Mouse (Mus musculus): ENCODE measurements around the gene Il17ra.

Il17ra gene

DNA sequence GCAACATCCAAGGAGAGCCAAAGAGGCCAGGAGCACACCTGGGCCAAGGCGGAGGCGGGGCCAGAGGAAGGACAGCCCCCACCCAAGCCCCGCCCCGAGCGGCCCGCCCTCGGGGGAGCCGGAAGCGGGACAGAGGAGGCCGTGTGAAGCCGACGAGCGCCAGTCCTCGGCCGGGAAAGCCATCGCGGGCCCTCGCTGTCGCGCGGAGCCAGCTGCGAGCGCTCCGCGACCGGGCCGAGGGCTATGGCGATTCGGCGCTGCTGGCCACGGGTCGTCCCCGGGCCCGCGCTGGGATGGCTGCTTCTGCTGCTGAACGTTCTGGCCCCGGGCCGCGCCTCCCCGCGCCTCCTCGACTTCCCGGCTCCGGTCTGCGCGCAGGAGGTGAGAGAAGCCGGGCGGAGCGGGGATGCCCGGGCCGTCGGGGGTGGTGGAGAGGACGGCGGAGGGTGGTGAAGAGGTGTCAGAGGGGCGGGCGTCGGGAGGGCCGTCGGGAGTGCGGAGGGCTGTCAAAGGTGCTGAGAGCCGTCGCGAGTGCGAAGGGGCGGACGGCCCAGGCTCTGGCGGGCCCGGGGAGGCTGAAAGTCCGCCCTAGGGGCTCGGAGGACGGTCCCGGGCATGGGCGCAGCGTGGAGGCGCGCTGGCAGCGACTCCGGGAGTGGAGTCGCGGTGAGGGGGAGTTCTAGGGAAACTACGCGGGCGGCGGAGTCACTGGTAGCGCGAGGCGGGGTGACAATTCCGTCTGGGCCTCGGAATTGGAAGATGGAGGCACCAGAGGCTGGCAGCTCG lies at the start of gene Il17ra:
Il17ra (plus strand) TSS at position 162 of the 786 bp plus-strand sequence.
- DNase-seq (ENCODE audit: low read depth, low spot score) = peak; percentile 83

DNA sequence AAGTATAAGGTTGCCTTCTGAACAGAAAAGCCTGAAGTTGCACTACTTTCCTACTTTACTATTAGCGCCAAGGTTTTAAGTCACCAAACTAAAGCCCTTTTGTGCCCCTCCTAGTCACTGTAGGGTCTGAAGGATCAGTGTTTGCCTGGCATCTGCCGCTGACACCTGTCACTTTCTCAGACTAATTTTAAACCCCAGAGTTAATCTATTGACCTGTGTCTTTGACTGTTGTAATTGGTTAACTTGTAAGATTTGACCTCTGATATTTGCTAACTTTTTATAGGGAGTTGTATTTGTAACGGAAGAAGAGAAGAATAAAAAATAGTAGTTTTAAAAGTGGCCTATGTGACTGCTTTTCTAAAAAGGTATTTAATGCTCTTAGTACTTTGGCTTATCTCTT lies 24.9 kb upstream of the Il17ra start:
- DNase-seq (ENCODE audit: low read depth, low spot score) = no peak

DNA sequence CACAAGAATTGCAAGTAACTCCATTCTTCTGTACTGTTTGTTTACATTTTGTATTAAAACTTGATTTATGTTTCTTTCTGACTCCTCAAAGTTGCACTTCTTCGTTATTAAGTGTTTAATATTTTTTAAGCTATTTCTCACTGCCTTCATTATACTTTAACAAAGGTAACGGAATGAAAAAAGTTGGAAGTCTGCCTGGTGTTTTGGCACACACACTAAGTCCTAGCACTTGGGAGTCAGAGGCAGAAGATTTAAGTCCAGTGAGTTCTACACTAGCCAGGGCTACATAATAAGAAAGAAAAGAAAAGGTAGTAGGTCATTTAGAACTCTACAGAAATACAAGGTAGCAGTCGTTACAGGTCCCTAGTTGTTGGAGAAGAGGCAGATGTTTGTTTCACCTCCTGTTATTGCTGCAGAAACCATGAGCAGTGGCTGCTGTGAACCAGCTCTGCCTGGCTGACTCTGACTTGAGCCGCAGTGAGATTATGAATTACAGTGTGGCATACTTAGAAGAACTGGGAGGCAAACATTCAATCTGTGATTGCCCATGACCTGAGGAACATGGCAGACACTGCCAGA lies 20.8 kb upstream of the Il17ra start:
- no peak for DNase-seq (ENCODE audit: low read depth, low spot score)

DNA sequence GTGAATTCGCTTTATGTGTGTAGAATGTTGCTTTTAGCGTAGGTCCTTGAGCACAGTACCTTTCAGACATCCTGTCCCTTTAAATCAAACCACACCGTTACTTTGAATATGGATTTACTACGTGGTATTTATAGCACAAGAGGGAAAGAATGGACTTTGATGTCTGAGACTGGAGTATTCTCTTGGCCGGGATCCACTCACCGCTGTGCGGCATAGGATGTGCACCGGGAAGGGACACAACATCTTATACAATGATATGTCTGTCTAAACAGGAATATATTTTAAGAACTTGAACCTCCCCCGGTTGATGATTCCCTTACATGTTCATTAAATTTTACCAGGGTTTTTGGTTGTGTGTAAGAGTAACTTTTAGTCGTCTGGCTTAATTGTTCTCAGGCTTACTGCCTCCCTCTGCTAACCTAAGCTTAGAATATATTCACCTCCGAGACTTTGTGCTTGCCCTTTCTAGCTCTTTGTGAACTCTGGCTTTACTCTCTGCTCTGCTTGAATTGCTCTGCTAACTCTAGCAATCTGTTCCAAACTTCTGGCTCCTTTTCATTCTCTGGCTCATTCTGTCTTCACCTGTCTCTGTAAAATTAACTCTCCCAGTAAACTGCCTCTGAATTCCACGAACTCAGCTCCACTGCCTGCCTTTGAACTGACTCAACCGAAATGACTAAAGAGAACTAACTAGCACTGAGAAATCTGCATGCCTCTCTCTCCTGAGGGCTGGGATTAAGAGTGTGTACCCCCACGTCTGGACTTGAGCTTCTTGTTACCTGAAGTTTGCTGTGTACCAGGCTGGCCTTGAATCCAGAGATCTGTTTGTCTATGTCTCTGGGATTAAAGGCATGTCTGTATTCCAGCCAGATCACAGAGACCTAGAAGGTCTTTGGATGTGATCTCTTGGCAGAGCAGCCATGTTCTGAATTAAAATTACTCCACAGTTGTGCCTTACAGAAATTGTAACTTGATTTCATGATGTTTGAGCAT lies 19.4 kb upstream of the Il17ra start:
- DNase-seq (ENCODE audit: low read depth, low spot score) = no peak

DNA sequence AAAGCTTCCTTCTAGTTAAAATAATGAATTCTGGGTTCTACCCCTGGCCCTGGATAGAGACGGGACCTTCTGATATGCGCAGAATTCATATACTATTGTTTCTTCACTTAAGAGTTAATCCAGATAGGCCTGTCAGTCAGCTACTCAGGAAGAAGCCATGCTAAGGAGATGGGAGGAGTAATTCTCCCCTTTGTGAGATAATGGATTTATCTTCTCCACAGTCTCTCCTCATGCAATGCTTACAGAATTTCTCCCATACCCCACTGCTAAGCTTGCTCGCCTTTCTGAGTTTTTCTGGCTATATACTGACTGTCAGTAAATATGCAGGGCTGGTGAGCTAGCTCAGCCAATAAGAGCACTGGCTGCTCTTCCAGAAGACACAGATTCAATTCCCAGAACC lies 12.8 kb upstream of the Il17ra start:
- DNase-seq (ENCODE audit: low read depth, low spot score) = no peak

DNA sequence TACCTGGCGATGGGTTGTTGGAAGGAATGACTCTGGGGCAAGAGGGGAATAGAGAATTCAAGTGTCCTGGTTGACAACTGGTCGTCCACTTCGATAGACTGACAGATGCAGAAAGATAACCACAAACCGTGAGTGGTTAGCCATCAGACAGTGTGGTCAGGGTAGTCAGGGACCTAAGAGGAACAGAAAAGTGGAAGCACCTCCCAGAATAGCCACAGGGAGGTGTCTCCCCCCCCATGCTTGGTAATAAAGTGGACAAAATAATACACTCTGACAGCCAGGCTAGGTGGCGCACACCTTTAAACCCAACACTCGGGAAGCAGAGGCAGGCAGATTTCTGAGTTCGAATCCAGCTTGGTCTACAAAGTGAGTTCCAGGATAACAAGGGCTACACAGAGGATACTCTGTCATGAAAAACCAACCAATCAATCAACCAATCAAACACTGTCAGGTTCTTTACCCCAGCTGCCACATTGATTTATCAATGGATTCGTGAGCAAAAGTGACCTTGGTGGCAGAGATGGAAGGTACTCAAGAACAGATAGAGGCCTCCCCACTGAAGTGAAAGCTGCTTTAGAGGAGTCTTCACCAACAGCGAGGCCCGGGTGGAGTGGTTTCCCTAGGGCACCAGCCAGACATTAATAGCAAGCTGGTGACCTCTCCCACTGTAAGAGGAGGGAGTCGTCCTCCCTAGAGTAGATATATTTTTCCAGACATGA lies 10.5 kb upstream of the Il17ra start:
- no peak for DNase-seq (ENCODE audit: low read depth, low spot score)

DNA sequence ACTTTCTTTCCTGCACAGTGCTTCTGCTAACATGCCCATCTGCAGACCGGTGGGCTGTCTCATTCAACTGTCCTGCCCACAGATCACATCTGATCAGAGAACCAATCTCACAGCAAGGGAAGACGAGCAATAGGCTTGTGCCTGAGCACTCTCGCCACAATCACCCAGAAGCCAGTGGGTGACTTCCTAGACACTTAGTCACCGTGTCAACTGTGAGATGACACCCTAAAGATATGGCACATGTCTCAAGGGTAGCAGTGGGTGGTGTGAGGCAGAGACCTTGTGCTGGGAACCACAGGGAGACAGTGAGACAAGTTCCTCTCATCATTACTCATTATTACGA lies 10.0 kb upstream of the Il17ra start:
- DNase-seq (ENCODE audit: low read depth, low spot score) = no peak

DNA sequence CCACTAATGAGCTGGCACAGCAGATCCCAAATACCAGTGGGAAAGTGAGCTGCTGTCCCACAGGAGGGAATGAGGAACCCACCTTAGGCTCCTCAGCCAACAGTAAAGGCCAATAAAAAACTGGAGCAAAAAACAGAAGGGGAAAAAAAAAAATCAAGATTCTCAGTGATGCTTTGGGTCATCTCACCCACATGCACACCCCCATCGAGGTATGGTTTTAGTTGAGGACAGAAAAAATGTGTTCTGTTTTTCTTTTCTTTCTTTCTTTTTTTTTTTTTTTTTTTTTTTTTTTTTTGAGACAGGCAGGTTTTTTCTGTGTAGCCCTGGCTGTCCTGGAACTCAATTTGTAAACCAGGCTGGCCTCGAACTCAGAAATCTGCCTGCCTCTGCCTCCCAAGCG lies 9.5 kb upstream of the Il17ra start:
- DNase-seq (ENCODE audit: low read depth, low spot score) = no peak

DNA sequence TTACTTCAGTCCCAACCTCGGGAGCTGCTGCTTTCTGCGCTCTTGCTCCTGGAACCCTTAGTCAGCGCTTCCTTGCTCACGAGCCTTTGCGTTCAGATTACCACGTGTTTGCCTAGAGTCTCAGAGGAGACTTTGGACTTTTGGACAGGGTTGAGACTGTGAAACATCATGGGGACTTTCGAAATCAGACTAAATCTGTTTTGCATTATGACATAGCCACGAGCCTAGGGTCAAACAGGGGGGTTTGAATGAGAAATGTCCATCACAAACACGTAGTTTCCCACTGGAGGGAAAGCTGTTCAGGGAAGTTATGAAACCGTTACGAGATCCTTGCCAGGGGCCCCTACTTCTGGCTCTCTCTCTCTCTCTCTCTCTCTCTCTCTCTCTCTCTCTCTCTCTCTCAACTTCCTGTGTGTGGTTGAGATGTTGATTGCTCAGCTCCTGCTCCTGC lies 8.4 kb upstream of the Il17ra start:
- no peak for DNase-seq (ENCODE audit: low read depth, low spot score)

DNA sequence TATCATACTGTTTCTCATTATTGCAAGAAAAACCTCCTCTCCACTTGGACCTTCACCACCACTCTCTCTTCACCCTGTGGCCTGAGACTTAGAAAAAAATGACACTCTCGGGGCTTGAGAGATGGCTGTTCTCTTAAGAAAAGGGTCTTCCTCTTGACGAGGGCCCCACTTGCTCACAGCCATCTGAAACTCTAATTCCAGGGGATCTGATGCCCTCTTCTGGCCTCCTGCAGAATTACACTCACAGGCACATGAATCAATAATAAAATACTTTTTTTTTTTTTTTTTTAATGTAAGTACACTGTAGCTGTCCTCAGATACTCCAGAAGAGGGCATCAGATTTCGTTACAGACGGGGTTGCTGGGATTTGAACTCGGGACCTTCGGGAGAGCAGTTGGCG lies 6.0 kb upstream of the Il17ra start:
- peak; percentile 74 for DNase-seq (ENCODE audit: low read depth, low spot score)

DNA sequence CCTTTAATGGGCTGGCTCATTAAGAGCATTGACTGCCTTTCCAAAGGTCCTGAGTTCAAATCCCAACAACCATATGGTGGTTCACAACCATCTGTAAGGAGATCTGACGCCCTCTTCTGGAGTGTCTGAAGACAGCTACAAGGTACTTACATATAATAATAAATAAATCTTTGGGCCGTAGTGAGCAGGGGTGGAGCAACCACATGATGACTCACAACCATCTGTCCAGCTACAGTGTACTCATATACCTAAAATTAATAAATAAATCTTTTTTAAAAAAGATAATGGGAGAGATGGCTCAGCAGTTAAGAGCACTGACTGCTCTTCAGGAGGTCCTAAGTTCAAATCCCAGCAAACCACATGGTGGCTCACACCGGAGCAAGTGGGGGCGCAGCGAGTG lies 5.3 kb upstream of the Il17ra start:
- no peak for DNase-seq (ENCODE audit: low read depth, low spot score)

DNA sequence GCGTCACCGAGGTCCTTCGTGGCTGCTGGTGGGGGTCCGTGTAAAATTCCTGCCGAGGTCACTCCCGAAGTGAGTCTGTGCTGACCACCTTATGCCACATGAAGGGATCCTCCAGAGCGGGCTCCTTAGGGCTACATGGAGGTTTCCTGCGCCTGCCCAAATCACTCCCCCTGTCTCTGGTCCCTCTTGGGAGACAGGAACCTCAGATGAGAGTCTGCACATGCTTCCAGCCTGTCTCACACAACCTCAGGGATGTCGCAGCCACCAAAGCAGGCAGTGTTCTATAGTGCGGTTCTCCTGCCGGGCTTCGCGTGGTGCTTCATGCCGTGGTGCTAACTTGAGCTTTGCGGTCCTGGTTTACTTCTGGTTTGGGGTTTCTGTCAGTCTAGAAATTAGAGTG lies 1.8 kb upstream of the Il17ra start:
- no peak for DNase-seq (ENCODE audit: low read depth, low spot score)

DNA sequence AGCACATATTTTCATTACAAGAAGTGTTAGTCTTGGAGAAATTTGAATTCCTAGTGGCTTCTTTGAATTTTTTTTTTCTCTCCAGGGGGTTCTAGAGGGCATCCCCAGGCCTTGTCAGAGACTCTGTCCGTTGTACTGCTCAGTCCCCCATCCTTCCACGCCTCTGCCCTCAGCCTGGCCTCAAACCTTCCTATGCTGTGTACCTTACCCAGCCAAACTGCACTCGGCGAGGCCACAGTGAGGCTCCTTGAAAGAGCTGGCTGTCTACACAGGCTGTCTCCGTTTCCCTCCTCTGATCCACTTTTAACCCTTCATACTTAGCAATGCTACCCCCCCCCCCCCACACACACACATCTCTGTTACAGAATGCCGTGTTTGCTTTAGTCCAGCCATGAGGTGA lies 796 bp upstream of the Il17ra start:
- no peak for DNase-seq (ENCODE audit: low read depth, low spot score)

DNA sequence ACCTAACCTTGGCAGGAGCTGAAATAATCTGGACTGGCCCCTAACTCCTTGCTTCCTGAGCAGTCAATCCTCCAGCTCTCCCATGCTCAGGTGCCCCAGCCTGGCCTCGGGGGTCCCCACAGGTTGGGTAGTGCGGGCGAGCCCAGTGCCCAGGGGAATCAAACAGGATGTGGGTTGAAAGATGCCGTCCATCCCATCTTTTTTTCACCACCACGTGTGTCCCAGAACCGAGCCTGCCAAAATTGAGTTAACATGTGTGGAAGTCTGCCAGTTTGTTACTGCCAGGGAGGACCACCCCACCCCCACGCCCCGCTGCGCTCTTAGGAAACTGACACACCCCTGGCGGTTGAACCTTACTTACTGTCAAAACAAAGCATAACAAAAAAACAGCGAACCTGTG lies 837 bp downstream of the Il17ra start:
- peak; percentile 48 for DNase-seq (ENCODE audit: low read depth, low spot score)

DNA sequence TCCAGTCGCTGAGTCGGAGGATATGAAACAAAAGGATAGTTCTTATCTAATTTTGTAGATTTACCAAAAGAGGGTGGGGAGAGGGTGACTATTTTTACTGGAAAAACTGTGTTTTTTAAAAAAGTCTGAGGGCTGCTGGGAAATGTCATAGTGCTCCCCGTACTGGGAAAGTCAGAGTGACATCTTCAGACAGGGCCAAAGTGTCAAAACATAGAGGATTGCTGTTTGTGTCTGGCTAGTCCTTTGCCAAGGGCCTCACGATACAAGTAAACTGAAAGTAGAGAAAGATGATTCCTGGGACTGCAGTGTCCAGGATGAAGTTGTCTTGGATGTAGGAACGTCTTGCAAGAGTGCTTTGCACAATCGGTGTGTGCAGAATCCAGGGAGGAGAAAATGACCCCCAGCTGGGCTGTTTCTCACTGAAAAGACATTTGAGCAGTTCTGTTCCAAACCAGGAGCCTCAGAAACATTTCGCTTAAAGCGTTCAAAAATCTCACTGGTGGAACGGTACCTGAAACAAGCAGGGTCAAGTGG lies 1.4 kb downstream of the Il17ra start:
- DNase-seq (ENCODE audit: low read depth, low spot score) = no peak

DNA sequence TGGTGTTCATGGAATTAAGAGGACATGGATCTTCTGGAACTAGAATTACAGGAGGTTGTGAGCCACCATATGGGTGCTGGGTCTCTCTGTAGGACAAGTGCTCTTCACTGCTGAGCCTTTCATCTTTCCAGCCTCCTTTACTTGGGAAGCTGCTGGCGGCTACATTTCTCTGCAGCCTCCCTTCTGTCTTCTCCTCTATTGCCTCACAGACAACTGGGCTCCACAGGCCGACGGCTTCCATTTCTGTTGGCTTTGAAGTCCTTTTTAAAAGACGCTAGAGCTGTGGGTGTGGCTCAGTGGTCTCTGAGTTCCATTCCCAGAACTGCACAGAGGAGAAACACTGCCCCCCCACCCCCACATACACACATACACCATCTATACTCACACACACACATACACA lies 2.3 kb downstream of the Il17ra start:
- DNase-seq (ENCODE audit: low read depth, low spot score) = no peak

DNA sequence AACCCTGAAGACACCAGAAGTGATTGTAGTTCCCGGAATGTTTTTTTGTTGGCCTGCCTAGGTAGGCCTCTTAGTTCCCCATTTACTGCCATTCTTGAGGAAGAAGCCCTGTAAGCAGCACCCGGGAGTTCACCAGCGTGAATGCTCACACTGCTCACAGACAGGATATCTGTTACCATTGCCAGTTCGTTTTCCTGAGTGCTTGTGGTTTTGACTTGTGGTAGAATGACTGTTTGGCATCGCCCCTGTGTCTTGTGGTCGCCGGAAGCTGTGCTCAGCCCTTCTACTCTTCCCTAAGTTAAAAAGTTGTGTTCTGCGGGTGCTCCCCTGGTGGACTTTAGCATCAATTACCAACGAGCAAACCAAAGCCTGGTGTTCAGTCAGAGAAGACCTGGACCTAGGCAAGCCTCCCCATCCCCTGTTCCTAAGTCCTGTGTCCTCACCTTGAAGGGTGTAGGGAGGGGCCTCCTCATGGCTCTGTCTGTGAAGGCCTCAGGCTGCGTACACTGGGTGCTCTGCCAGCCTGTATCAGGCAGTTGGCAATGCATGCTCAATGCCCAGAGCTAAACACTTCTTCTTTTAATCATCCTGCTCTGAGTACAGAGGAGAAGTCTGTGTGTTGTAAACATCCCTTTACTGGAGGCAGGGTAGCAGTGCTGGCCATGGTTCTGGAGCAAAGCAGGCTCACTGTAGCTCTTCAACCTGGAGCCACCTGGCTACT lies 3.7 kb downstream of the Il17ra start:
- no peak for DNase-seq (ENCODE audit: low read depth, low spot score)

DNA sequence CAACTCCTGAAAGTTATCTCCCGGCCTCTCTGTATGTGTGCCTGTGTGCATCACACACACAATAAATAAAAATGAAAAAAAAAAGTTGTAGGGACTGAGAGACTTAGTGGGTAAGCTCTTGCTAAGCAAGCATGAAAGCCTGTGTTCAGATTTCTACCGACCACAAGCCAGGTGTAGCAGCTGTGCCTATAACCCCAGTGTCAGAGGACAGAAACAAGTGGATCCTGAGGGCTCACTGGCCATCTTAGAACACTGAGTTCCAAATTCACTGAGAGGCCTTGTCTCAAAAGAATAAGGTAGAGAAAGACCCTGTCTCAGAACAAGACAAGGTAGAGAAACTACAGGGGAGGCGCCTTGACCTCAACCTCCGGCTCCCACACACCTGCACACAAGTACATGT lies 5.2 kb downstream of the Il17ra start:
- DNase-seq (ENCODE audit: low read depth, low spot score) = no peak

DNA sequence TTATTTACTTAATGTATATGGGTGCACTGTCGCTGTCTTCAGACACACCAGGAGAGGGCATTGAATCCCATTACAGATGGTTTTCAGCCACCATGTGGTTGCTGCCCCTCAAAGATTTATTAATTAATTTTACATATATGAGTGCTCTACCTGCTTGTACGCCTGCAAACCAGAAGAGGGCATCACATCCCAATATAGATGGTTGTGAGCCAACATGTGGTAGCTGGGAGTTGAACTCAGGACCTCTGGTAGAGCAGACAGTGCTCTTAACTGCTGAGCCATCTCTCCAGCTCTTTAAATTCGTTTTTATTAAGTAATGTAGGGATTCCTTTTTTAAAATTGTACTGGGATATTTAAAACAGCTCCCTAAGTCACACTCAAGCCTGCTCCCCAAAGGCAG lies 6.2 kb downstream of the Il17ra start:
- DNase-seq (ENCODE audit: low read depth, low spot score) = no peak

DNA sequence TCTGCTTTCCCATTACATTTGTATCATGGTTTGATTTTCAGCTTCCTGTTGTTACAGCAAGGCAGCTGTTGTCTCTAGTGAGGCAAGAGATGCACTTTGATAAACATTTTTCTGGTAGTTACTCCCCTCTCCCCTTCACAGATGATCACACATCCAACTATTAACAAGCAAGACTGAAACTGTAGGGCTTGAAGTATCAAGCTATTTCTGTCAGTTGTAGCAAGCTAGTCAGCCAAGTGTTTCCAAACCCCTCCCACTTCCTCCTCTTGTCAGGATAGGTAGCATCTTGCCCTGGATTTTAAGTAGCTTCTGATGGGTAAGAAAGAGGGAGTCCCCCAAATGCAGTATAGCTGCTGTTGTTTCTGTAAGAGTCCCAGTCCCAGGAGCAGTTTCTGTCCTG lies 6.7 kb downstream of the Il17ra start:
- DNase-seq (ENCODE audit: low read depth, low spot score) = no peak

DNA sequence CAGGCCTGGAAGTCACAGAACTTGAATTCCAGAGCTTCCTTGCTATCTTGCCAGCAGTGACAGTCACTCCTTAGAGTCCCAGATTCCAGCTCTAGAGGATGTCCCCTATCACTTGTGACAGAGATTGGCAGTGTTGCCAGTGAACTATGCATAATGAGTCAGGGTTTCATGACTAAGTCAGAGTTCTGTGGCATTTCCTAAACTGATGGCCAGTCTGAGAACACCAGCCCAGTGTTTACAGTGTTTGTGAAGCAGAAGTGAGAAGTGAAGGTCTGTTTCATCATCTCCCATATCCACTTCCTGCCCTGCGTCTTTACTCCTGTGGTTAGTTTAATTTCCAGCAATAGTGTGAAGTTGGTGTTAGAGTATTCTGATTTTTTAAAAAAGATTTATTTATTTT lies 7.6 kb downstream of the Il17ra start:
- DNase-seq (ENCODE audit: low read depth, low spot score) = no peak
